Mouse (Mus musculus): ENCODE results near the gene Abcd1. TPM values are rescaled to one million over a fixed set of nuclear protein-coding genes. Genes with fewer than 3 reads are reported as not detected.

Gene Abcd1
- polyA plus RNA-seq, 1 experiment: 14.9 TPM

DNA sequence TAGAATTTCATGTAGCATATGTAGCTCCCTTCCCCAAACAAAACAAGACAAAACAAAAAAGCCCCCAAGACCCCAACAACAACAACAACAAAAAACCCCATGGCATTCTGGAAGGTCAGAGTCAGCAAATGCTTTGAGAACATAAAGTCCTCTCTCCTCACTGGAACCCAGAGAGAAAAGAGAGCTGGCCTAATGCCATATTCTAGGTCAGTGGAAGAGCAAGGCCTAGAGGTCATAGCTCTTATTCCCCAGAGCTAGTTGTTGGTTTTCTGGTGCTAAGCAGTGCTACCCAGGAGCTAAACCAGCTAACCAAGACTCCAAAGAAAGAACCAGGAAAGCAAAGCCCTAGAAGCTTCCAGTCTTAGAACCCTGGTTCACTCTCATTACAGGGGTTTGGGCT, 69.3 kb downstream of the Abcd1 start:
- Histone ChIP-seq H3ac (ENCODE audit: control insufficient read depth, insufficient read length) (peak overlapping the region; percentile 48), H3K36me3 (ENCODE audit: control insufficient read depth, insufficient read depth) (peaks cover 7% of the 10 kb centered on the region), H3K79me2 (ENCODE audit: control insufficient read depth, insufficient read depth) (peaks cover 52% of the 10 kb centered on the region), H3K4me2 (ENCODE audit: low read depth) (peak overlapping the region; percentile 89), H3K4me3 (peak overlapping the region; percentile 88), H3K27me3 (ENCODE audit: control insufficient read depth, insufficient read depth, insufficient read length) (no peaks in the 10 kb centered on the region)
- TF ChIP-seq TCF12 (IDR thresholded peaks at IDR 0.05; ENCODE audit: insufficient read depth, poor library complexity, severe bottlenecking): no peak
- no peak for TF ChIP-seq USF1 (IDR thresholded peaks at IDR 0.05; ENCODE audit: low read depth)
- no peak for TF ChIP-seq CEBPB (IDR thresholded peaks at IDR 0.05; ENCODE audit: insufficient read depth, poor library complexity, severe bottlenecking)
- TF ChIP-seq POLR2AphosphoS2 (IDR thresholded peaks at IDR 0.05; ENCODE audit: insufficient read length, low read depth): no peak
- no peak for TF ChIP-seq MYOD1 (IDR thresholded peaks at IDR 0.05; ENCODE audit: control insufficient read depth in 1 of 3, insufficient read length in 2 of 3, low read depth in 2 of 3)
- no peak for TF ChIP-seq TCF3 (IDR thresholded peaks at IDR 0.05; ENCODE audit: insufficient read length, low read depth)
- no peak for TF ChIP-seq SRF (IDR thresholded peaks at IDR 0.05; ENCODE audit: control insufficient read depth, insufficient read length, low read depth)
- TF ChIP-seq MAX (IDR thresholded peaks at IDR 0.05; ENCODE audit: low read depth): no peak
- TF ChIP-seq E2F4 (IDR thresholded peaks at IDR 0.05; ENCODE audit: insufficient read depth): no peak
- no peak for TF ChIP-seq REST (IDR thresholded peaks at IDR 0.05; ENCODE audit: insufficient read depth, insufficient read length)
- TF ChIP-seq POLR2A (IDR thresholded peaks at IDR 0.05; ENCODE audit: insufficient read length, low read depth): no peak
- TF ChIP-seq MYOG (IDR thresholded peaks at IDR 0.05; ENCODE audit: control insufficient read depth in 1 of 3, insufficient read depth in 1 of 3, insufficient read length in 2 of 3, low read depth in 2 of 3): no peak

GRCm38 (mm10) chrX:73786364-73787224, 70.2 kb downstream of the Abcd1 start, which contains the start of the genes Idh3g and Ssr4:
Gene Idh3g (minus strand): TSS chrX:73786897.
Gene Ssr4 (plus strand): TSS chrX:73787028.
- peak within 1 kb of the TSS; percentile 89 for H3K4me2 ChIP-seq (ENCODE audit: low read depth)
- H3K36me3 ChIP-seq (ENCODE audit: control insufficient read depth, insufficient read depth): peaks cover under 1% of the 10 kb centered on the region
- TF ChIP-seq POLR2A (IDR thresholded peaks at IDR 0.05; ENCODE audit: insufficient read length, low read depth) (peak; percentile 74), MYOG (IDR thresholded peaks at IDR 0.05; ENCODE audit: control insufficient read depth in 1 of 3, insufficient read depth in 1 of 3, insufficient read length in 2 of 3, low read depth in 2 of 3) (no peak), POLR2AphosphoS2 (IDR thresholded peaks at IDR 0.05; ENCODE audit: insufficient read length, low read depth) (peak; percentile 87), SRF (IDR thresholded peaks at IDR 0.05; ENCODE audit: control insufficient read depth, insufficient read length, low read depth) (no peak), MAX (IDR thresholded peaks at IDR 0.05; ENCODE audit: low read depth) (no peak), CEBPB (IDR thresholded peaks at IDR 0.05; ENCODE audit: insufficient read depth, poor library complexity, severe bottlenecking) (no peak), REST (IDR thresholded peaks at IDR 0.05; ENCODE audit: insufficient read depth, insufficient read length) (no peak), USF1 (IDR thresholded peaks at IDR 0.05; ENCODE audit: low read depth) (no peak)
- H3K79me2 ChIP-seq (ENCODE audit: control insufficient read depth, insufficient read depth): peaks cover 52% of the 10 kb centered on the region
- H3K27me3 ChIP-seq (ENCODE audit: control insufficient read depth, insufficient read depth, insufficient read length): no peaks in the 10 kb centered on the region
- H3ac ChIP-seq (ENCODE audit: control insufficient read depth, insufficient read length): peak within 1 kb of the TSS; percentile 48
- H3K4me3 ChIP-seq: peak within 1 kb of the TSS; percentile 88

DNA sequence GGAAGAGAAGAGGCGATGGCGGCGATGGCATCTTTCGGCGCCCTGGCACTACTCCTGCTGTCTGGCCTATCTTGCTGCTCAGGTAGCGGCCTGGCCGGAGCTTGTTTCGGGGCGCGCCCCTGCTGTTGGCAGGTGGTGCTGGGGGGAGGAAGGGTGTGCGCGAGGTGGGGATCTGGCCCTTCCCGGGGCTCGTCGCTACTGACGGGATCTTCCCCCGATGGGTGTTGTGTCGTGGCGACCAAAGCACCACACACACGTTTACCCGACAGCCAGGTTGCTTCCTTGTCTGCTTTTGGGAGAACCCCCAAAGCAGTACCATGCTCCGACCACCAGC, 70.8 kb downstream of the Abcd1 start:
- no peak for TF ChIP-seq CEBPB (IDR thresholded peaks at IDR 0.05; ENCODE audit: insufficient read depth, poor library complexity, severe bottlenecking)
- TF ChIP-seq MAX (IDR thresholded peaks at IDR 0.05; ENCODE audit: low read depth): no peak
- TF ChIP-seq USF1 (IDR thresholded peaks at IDR 0.05; ENCODE audit: low read depth): no peak
- no peak for TF ChIP-seq E2F4 (IDR thresholded peaks at IDR 0.05; ENCODE audit: insufficient read depth)
- TF ChIP-seq TCF3 (IDR thresholded peaks at IDR 0.05; ENCODE audit: insufficient read length, low read depth): no peak
- no peak for TF ChIP-seq MYOG (IDR thresholded peaks at IDR 0.05; ENCODE audit: control insufficient read depth in 1 of 3, insufficient read depth in 1 of 3, insufficient read length in 2 of 3, low read depth in 2 of 3)
- TF ChIP-seq POLR2A (IDR thresholded peaks at IDR 0.05; ENCODE audit: insufficient read length, low read depth): no peak
- TF ChIP-seq POLR2AphosphoS2 (IDR thresholded peaks at IDR 0.05; ENCODE audit: insufficient read length, low read depth): no peak
- TF ChIP-seq SRF (IDR thresholded peaks at IDR 0.05; ENCODE audit: control insufficient read depth, insufficient read length, low read depth): no peak
- TF ChIP-seq MYOD1 (IDR thresholded peaks at IDR 0.05; ENCODE audit: control insufficient read depth in 1 of 3, insufficient read length in 2 of 3, low read depth in 2 of 3): no peak
- no peak for TF ChIP-seq TCF12 (IDR thresholded peaks at IDR 0.05; ENCODE audit: insufficient read depth, poor library complexity, severe bottlenecking)
- no peak for TF ChIP-seq REST (IDR thresholded peaks at IDR 0.05; ENCODE audit: insufficient read depth, insufficient read length)
- Histone ChIP-seq H3ac (ENCODE audit: control insufficient read depth, insufficient read length) (peak overlapping the region; percentile 48), H3K79me2 (ENCODE audit: control insufficient read depth, insufficient read depth) (peaks cover 52% of the 10 kb centered on the region), H3K4me2 (ENCODE audit: low read depth) (peak overlapping the region; percentile 82), H3K4me3 (peak overlapping the region; percentile 88), H3K36me3 (ENCODE audit: control insufficient read depth, insufficient read depth) (no peaks in the 10 kb centered on the region), H3K27me3 (ENCODE audit: control insufficient read depth, insufficient read depth, insufficient read length) (no peaks in the 10 kb centered on the region)

Other genes with a start within 250 kb of the Abcd1 start
- 1,139 TPM for gene Bgn, start 233.0 kb upstream of the Abcd1 start, polyA plus RNA-seq (2012; fragmentation: generic; extraction: Trizol)
- gene Atp2b3, start 213.5 kb upstream of the Abcd1 start, polyA plus RNA-seq (2012; fragmentation: generic; extraction: Trizol): 0.07 TPM
- gene Dusp9, start 77.2 kb upstream of the Abcd1 start, polyA plus RNA-seq (2012; fragmentation: generic; extraction: Trizol): 2.9 TPM
- 0.11 TPM for gene Pnck, start 56.5 kb upstream of the Abcd1 start, polyA plus RNA-seq (2012; fragmentation: generic; extraction: Trizol)
- gene Slc6a8, start 43.4 kb upstream of the Abcd1 start, polyA plus RNA-seq (2012; fragmentation: generic; extraction: Trizol): 56.3 TPM
- gene Bcap31, start 422 bp upstream of the Abcd1 start, polyA plus RNA-seq (2012; fragmentation: generic; extraction: Trizol): 255 TPM
- 0.66 TPM for gene Plxnb3, start 40.5 kb downstream of the Abcd1 start, polyA plus RNA-seq (2012; fragmentation: generic; extraction: Trizol)
- 16.9 TPM for gene Srpk3, start 57.8 kb downstream of the Abcd1 start, polyA plus RNA-seq (2012; fragmentation: generic; extraction: Trizol)
- gene Idh3g, start 70.3 kb downstream of the Abcd1 start, polyA plus RNA-seq (2012; fragmentation: generic; extraction: Trizol): 238 TPM
- gene Ssr4, start 70.4 kb downstream of the Abcd1 start, polyA plus RNA-seq (2012; fragmentation: generic; extraction: Trizol): 224 TPM
- 0.25 TPM for gene Pdzd4, start 108.4 kb downstream of the Abcd1 start, polyA plus RNA-seq (2012; fragmentation: generic; extraction: Trizol)
- gene Avpr2, start 175.5 kb downstream of the Abcd1 start, polyA plus RNA-seq (2012; fragmentation: generic; extraction: Trizol): not detected
- gene L1cam, start 179.5 kb downstream of the Abcd1 start, polyA plus RNA-seq (2012; fragmentation: generic; extraction: Trizol): 0.65 TPM
- 0.24 TPM for gene Arhgap4, start 205.3 kb downstream of the Abcd1 start, polyA plus RNA-seq (2012; fragmentation: generic; extraction: Trizol)
- 83.1 TPM for gene Naa10, start 205.3 kb downstream of the Abcd1 start, polyA plus RNA-seq (2012; fragmentation: generic; extraction: Trizol)
- gene Renbp, start 214.3 kb downstream of the Abcd1 start, polyA plus RNA-seq (2012; fragmentation: generic; extraction: Trizol): 103 TPM
- 38.1 TPM for gene Hcfc1, start 249.8 kb downstream of the Abcd1 start, polyA plus RNA-seq (2012; fragmentation: generic; extraction: Trizol)